Mouse (Mus musculus) forebrain, embryonic 13.5 days (tissue): ENCODE data around the gene Ypel3. TPM values are rescaled to one million over a fixed set of nuclear protein-coding genes. Genes with fewer than 3 reads are reported as not detected.
"Not testable (repeated sequence)": the region's sequence is repeated elsewhere in the genome, so short reads cannot be mapped to it uniquely, and the experiment has no call there.

Source experiments
- ATAC-seq: fragments of 200-750 bp; cut with Nextera tagmentation; 2 replicates; pipeline ENCODE4 v1.8.0; 2017
- H3K27ac ChIP-seq: fragments of 300-500 bp; sonication (generic); 2 replicates; pipeline ENCODE4 v1.5.1; 2015; ENCODE audit warnings: inconsistent platforms, mild to moderate bottlenecking, moderate library complexity
- H3K27me3 ChIP-seq: fragments of 300-500 bp; sonication (generic); 2 replicates; pipeline ENCODE4 v1.6.1; 2015; ENCODE audit warnings: mild to moderate bottlenecking, inconsistent platforms
- H3K36me3 ChIP-seq: fragments of 300-500 bp; sonication (generic); 2 replicates; pipeline ENCODE4 v1.6.1; 2015; ENCODE audit warnings: mild to moderate bottlenecking, inconsistent platforms; ENCODE audit not compliant: poor library complexity, severe bottlenecking
- H3K4me1 ChIP-seq: fragments of 300-500 bp; sonication (generic); 2 replicates; pipeline ENCODE4 v1.6.1; 2015; ENCODE audit warnings: inconsistent platforms
- H3K4me2 ChIP-seq: fragments of 300-500 bp; sonication (generic); 2 replicates; pipeline ENCODE4 v1.6.1; 2015; ENCODE audit warnings: inconsistent platforms, mild to moderate bottlenecking, moderate library complexity
- H3K4me3 ChIP-seq: fragments of 300-500 bp; sonication (generic); 2 replicates; pipeline ENCODE4 v1.5.1; 2015; ENCODE audit warnings: mild to moderate bottlenecking, inconsistent platforms
- H3K9ac ChIP-seq: fragments of 300-500 bp; sonication (generic); 2 replicates; pipeline ENCODE4 v1.6.1; 2015; ENCODE audit warnings: mild to moderate bottlenecking, inconsistent platforms
- H3K9me3 ChIP-seq: fragments of 300-500 bp; sonication (generic); replicated peaks from 2 replicates; pipeline ENCODE4 v1.6.1; 2016; ENCODE audit warnings: inconsistent platforms
- WGBS: fragments of 180-500 bp; shearing (Covaris S2); methylation state at CpG from one replicate; pipeline ENCODE4 v1.1.7; 2015; 5-methylcytosine and 5-hydroxymethylcytosine counted together
- polyA plus RNA-seq: library from polyadenylated mRNA; unstranded; fragments of >200 nt; fragmentation: Nextera tagmentation; extraction: Ambion mirVana; gene quantifications from 2 replicates; pipeline ENCODE4 v1.2.1, GENCODE M21; 2015

Gene Ypel3
- polyA plus RNA-seq, 1 experiment from 2014 or later, result 143 TPM

GRCm38 (mm10) chr7:126773351-126773750, 3.4 kb upstream of the Ypel3 start:
- Histone ChIP-seq H3K9ac (no peak overlapping the region), H3K36me3 (peaks cover 42% of the 10 kb centered on the region), H3K27ac (no peak overlapping the region), H3K4me1 (peaks cover 25% of the 10 kb centered on the region), H3K4me3 (no peak overlapping the region), H3K9me3 (no peaks in the 10 kb centered on the region), H3K4me2 (no peak overlapping the region), H3K27me3 (no peaks in the 10 kb centered on the region)
- 86% methylated on average over 2 of the region's 2 CpGs for WGBS
- no peak for ATAC-seq

DNA sequence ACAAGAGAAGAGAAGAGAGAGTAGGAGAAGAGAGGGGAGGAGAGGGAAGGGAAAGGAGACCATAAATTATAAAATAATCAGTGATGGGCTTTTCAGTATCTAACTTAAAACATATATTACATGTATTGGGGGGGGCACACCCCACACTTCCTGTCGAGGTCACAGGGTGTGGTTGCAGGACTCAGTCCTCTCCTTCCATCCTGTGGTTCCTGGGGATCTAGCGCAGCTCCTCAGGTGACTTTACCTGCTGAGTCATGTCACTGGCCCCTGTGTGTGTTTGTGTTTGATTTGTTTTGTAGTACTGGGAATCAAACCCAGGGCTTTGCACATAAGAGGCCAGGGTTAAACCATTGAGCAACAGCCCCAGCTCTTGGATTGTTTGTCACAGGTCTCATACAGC, 2.3 kb upstream of the Ypel3 start:
- Histone ChIP-seq H3K4me3 (no peak overlapping the region), H3K4me2 (no peak overlapping the region), H3K27me3 (no peaks in the 10 kb centered on the region), H3K9me3 (no peaks in the 10 kb centered on the region), H3K9ac (no peak overlapping the region), H3K27ac (no peak overlapping the region), H3K36me3 (peaks cover 37% of the 10 kb centered on the region), H3K4me1 (peaks cover 35% of the 10 kb centered on the region)
- ATAC-seq, result no peak
- 82% methylated on average over 2 of the region's 2 CpGs for WGBS

GRCm38 (mm10) chr7:126775185-126775977, 1.4 kb upstream of the Ypel3 start:
- Histone ChIP-seq H3K4me1 (peaks cover 44% of the 10 kb centered on the region), H3K36me3 (peaks cover 28% of the 10 kb centered on the region), H3K9ac (peak overlapping the region; percentile 93), H3K27me3 (no peaks in the 10 kb centered on the region), H3K9me3 (no peaks in the 10 kb centered on the region), H3K4me2 (peak overlapping the region; percentile 97; the same call in 1 of the 2 replicates), H3K27ac (peak overlapping the region; percentile 79; the same call in 1 of the 2 replicates), H3K4me3 (no peak overlapping the region)
- WGBS, result 83% methylated on average over 10 of the region's 10 CpGs
- no peak for ATAC-seq

DNA sequence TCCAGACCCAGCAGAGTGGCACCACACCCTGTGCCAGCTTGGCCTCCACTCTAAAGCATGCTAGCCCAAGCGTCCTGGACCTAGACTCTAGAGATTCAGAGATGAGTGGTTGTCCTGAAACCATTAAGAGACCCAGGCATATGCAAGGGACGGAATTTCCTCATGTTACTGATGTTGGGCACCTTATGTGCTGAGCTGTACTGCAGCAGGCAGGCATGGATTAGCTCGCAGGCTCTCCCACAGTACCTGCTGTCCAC, 849 bp upstream of the Ypel3 start:
- peak overlapping the region; percentile 93 for H3K9ac ChIP-seq
- H3K27ac ChIP-seq, result peak overlapping the region; percentile 79
- peak overlapping the region; percentile 81; the same call in 1 of the 2 replicates for H3K4me3 ChIP-seq
- ATAC-seq, result no peak
- 74% methylated on average over 3 of the region's 3 CpGs for WGBS
- H3K9me3 ChIP-seq, result no peaks in the 10 kb centered on the region
- peaks cover 47% of the 10 kb centered on the region for H3K4me1 ChIP-seq
- no peaks in the 10 kb centered on the region for H3K27me3 ChIP-seq
- H3K36me3 ChIP-seq, result peaks cover 23% of the 10 kb centered on the region
- peak overlapping the region; percentile 97 for H3K4me2 ChIP-seq

- H3K4me1 ChIP-seq, result peaks cover 55% of the 10 kb centered on the region
- peak overlapping the region; percentile 79 for H3K27ac ChIP-seq
- H3K9me3 ChIP-seq, result no peaks in the 10 kb centered on the region
- H3K27me3 ChIP-seq, result no peaks in the 10 kb centered on the region
- H3K36me3 ChIP-seq, result peaks cover 17% of the 10 kb centered on the region
- peak overlapping the region; percentile 93 for H3K9ac ChIP-seq
- whole genome bisulfite sequencing, result 52% methylated on average over 10 of the region's 10 CpGs
- H3K4me2 ChIP-seq, result peak overlapping the region; percentile 97
- H3K4me3 ChIP-seq, result peak overlapping the region; percentile 81
- no peak for ATAC-seq
Measured at GRCm38 (mm10) chr7:126777476-126777875, 721 bp downstream of the Ypel3 start.

DNA sequence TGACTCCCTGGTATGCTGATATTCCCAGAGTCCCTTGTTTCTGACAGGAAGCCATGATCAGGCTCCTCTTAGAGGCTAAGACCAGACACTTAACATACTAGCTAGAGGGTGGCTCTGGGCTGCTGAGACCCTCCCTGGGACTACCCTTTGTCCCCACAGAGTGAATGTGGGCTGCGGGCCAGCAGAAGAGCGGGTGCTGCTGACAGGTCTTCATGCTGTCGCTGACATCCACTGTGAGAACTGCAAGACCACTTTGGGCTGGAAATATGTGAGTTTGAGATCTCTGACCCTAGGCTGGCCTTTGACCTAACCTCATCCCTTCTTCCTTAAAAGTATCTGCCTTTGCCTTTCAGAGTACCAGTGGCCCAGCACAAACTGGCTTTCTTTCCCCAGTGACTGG, 1.4 kb downstream of the Ypel3 start:
- peaks cover 16% of the 10 kb centered on the region for H3K36me3 ChIP-seq
- peak overlapping the region; percentile 81; the same call in 1 of the 2 replicates for H3K4me3 ChIP-seq
- peak overlapping the region; percentile 79; the same call in 1 of the 2 replicates for H3K27ac ChIP-seq
- H3K9ac ChIP-seq, result peak overlapping the region; percentile 93; the same call in 1 of the 2 replicates
- no peaks in the 10 kb centered on the region for H3K27me3 ChIP-seq
- no peak for ATAC-seq
- peaks cover 55% of the 10 kb centered on the region for H3K4me1 ChIP-seq
- H3K4me2 ChIP-seq, result peak overlapping the region; percentile 97
- H3K9me3 ChIP-seq, result no peaks in the 10 kb centered on the region
- 84% methylated on average over 3 of the region's 3 CpGs for WGBS

DNA sequence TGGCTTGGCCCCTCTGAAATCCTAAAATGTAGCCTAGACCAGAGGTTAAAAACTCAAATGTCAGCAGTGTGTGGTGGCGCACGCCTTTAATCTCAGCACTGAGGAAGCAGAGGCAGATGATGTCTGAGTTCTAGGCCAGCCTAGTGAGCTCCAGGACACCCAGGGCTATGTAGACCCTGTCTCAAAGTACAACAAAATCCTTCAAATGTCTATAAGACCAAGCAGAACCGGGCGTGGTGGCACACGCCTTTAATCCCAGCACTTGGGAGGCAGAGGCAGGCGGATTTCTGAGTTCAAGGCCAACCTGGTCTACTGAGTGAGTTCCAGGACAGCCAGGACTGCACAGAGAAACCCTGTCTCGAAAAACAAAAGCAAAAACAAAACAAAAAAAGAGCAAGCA, 2.3 kb downstream of the Ypel3 start:
- H3K27me3 ChIP-seq, H3K9me3 ChIP-seq, H3K4me3 ChIP-seq, ATAC-seq, H3K9ac ChIP-seq, H3K4me2 ChIP-seq: not testable (repeated sequence)
- H3K27ac ChIP-seq, result 0 out of 2 replicates have a peak overlapping the region, but pooled peaks have one; percentile 5
- WGBS, result 92% methylated on average over 7 of the region's 7 CpGs
- H3K4me1 ChIP-seq, result peaks cover 55% of the 10 kb centered on the region
- peaks cover 15% of the 10 kb centered on the region for H3K36me3 ChIP-seq

- Histone ChIP-seq H3K4me3 (peak overlapping the region; percentile 45), H3K4me1 (peaks cover 55% of the 10 kb centered on the region), H3K27ac (peak overlapping the region; percentile 85), H3K36me3 (peaks cover 27% of the 10 kb centered on the region), H3K9ac (peak overlapping the region; percentile 71), H3K9me3 (no peaks in the 10 kb centered on the region), H3K27me3 (no peaks in the 10 kb centered on the region), H3K4me2 (peak overlapping the region; percentile 92)
- WGBS, result under 1% methylated on average over 21 of the region's 21 CpGs
- ATAC-seq, result peak; percentile 77
Measured at GRCm38 (mm10) chr7:126779983-126780970, 3.5 kb downstream of the Ypel3 start.

- Histone ChIP-seq H3K9ac (peak within 1 kb of the TSS; percentile 71), H3K9me3 (no peaks in the 10 kb centered on the region), H3K27ac (peak within 1 kb of the TSS; percentile 85), H3K27me3 (no peaks in the 10 kb centered on the region), H3K4me1 (peaks cover 49% of the 10 kb centered on the region), H3K4me2 (peak within 1 kb of the TSS; percentile 92), H3K4me3 (peak within 1 kb of the TSS; percentile 45), H3K36me3 (peaks cover 34% of the 10 kb centered on the region)
- ATAC-seq, result no peak
- WGBS, result 6% methylated on average over 22 of the region's 22 CpGs
Measured at GRCm38 (mm10) chr7:126780971-126781635, 4.3 kb downstream of the Ypel3 start, which contains the start of gene Tbx6. Gene Tbx6, plus strand, starts transcription at chr7:126781483.

DNA sequence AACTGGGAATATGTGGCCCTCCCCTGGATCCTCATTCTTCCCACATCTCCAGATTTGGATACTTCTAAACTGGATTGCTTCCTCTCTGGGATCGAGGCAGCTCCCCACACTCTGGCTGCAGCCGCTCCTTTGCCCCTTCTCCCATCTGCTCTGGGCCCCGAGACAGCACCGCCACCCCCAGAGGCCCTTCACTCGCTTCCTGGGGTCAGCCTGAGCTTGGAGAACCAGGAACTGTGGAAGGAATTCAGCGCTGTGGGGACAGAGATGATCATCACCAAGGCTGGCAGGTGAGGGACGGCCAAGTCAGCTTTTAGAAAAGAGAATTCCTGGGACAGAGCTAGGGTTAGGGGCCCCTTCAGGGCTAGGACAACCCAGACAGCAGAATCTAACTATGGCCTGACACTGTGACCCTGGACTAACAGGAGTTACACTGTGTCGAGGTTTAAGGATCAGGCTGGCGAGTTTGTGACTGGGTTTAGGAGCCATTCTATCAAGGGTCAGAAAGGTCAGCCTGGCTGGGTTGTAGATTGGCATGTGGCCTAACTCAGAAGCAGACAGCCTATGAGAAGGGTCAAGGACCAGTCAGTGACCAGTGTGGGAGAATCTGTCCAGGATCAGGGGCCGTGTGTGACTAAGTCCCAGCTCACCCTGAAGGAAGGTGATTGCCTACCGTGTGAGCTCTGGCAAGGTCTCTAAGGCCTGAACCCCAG, 5.1 kb downstream of the Ypel3 start:
- peaks cover 41% of the 10 kb centered on the region for H3K36me3 ChIP-seq
- no peaks in the 10 kb centered on the region for H3K27me3 ChIP-seq
- H3K4me2 ChIP-seq, result peak overlapping the region; percentile 92
- H3K27ac ChIP-seq, result peak overlapping the region; percentile 7; the same call in 1 of the 2 replicates
- ATAC-seq, result no peak
- H3K4me3 ChIP-seq, result peak overlapping the region; percentile 45; the same call in 1 of the 2 replicates
- 47% methylated on average over 11 of the region's 11 CpGs for WGBS
- H3K4me1 ChIP-seq, result peaks cover 44% of the 10 kb centered on the region
- no peak overlapping the region for H3K9ac ChIP-seq
- no peaks in the 10 kb centered on the region for H3K9me3 ChIP-seq

- H3K4me1 ChIP-seq, result peaks cover 37% of the 10 kb centered on the region
- H3K27ac ChIP-seq, result no peak overlapping the region
- no peak overlapping the region for H3K4me2 ChIP-seq
- no peaks in the 10 kb centered on the region for H3K9me3 ChIP-seq
- 85% methylated on average over 13 of the region's 13 CpGs for WGBS
- H3K27me3 ChIP-seq, result no peaks in the 10 kb centered on the region
- H3K4me3 ChIP-seq, result no peak overlapping the region
- ATAC-seq, result no peak
- H3K36me3 ChIP-seq, result peaks cover 50% of the 10 kb centered on the region
- H3K9ac ChIP-seq, result no peak overlapping the region
Measured at GRCm38 (mm10) chr7:126782693-126783092, 5.9 kb downstream of the Ypel3 start.
